Mouse (Mus musculus) stomach, postnatal 0 days (tissue): ENCODE data around the gene Trim11. TPM values are rescaled to one million over a fixed set of nuclear protein-coding genes. Genes with fewer than 3 reads are reported as not detected.

Source experiments
- ATAC-seq: fragments of 200-750 bp; cut with Nextera tagmentation; 2 replicates; pipeline ENCODE4 v1.8.0; 2017; ENCODE audit not compliant: low FRiP score, low TSS enrichment
- DNase-seq: peaks from one replicate; pipeline ENCODE4 v3.0.0-alpha.2; 2016; ENCODE audit warnings: low spot score
- H3K27ac ChIP-seq: fragments of 300-500 bp; sonication (generic); replicated peaks from 2 replicates; pipeline ENCODE4 v1.5.1; 2014; ENCODE audit warnings: mild to moderate bottlenecking, control low read depth
- H3K27me3 ChIP-seq: fragments of 300-500 bp; sonication (generic); 2 replicates; pipeline ENCODE4 v1.6.1; 2014; ENCODE audit warnings: low read length; ENCODE audit not compliant: control insufficient read depth, insufficient read depth
- H3K36me3 ChIP-seq: fragments of 300-500 bp; sonication (generic); 2 replicates; pipeline ENCODE4 v1.6.1; 2014; ENCODE audit warnings: low read length, mixed read lengths; ENCODE audit not compliant: control insufficient read depth, insufficient read depth
- H3K4me1 ChIP-seq: fragments of 300-500 bp; sonication (generic); replicated peaks from 2 replicates; pipeline ENCODE4 v1.6.1; 2014; ENCODE audit warnings: antibody characterized with exemption; ENCODE audit not compliant: control insufficient read depth, insufficient read depth
- H3K4me2 ChIP-seq: fragments of 300-500 bp; sonication (generic); replicated peaks from 2 replicates; pipeline ENCODE4 v1.6.1; 2014; ENCODE audit warnings: low read depth, mild to moderate bottlenecking, control low read depth, moderate library complexity
- H3K4me3 ChIP-seq: fragments of 300-500 bp; sonication (generic); 2 replicates; pipeline ENCODE4 v1.5.1; 2014; ENCODE audit warnings: low read depth, low read length, control low read depth
- H3K9ac ChIP-seq: fragments of 300-500 bp; sonication (generic); 2 replicates; pipeline ENCODE4 v1.6.1; 2014; ENCODE audit warnings: mild to moderate bottlenecking, low read length, control low read depth, mixed read lengths
- H3K9me3 ChIP-seq: fragments of 300-500 bp; sonication (generic); 2 replicates; pipeline ENCODE4 v1.6.1; 2016; ENCODE audit warnings: low read length; ENCODE audit not compliant: control insufficient read depth
- CTCF ChIP-seq: IDR thresholded peaks from 2 replicates; pipeline ENCODE4 v1.5.1; 2016; ENCODE audit warnings: antibody characterized with exemption, low read depth, mild to moderate bottlenecking, moderate library complexity
- EP300 ChIP-seq: optimal IDR thresholded peaks from 2 replicates; pipeline ENCODE3; 2016; ENCODE audit warnings: antibody characterized with exemption
- WGBS: fragments of 180-500 bp; shearing (Covaris S2); extraction: QIAGEN DNeasy Blood & Tissue Kit; methylation state at CpG from one replicate; pipeline ENCODE4 v1.1.7; 2014; 5-methylcytosine and 5-hydroxymethylcytosine counted together
- polyA plus RNA-seq: library from polyadenylated mRNA; unstranded; fragments of >200 nt; fragmentation: Nextera tagmentation; extraction: Ambion mirVana; gene quantifications from 2 replicates; pipeline ENCODE4 v1.2.1, GENCODE M21; 2015

Trim11 gene
- polyA plus RNA-seq, 1 experiment from 2014 or later: 11.0 TPM

DNA sequence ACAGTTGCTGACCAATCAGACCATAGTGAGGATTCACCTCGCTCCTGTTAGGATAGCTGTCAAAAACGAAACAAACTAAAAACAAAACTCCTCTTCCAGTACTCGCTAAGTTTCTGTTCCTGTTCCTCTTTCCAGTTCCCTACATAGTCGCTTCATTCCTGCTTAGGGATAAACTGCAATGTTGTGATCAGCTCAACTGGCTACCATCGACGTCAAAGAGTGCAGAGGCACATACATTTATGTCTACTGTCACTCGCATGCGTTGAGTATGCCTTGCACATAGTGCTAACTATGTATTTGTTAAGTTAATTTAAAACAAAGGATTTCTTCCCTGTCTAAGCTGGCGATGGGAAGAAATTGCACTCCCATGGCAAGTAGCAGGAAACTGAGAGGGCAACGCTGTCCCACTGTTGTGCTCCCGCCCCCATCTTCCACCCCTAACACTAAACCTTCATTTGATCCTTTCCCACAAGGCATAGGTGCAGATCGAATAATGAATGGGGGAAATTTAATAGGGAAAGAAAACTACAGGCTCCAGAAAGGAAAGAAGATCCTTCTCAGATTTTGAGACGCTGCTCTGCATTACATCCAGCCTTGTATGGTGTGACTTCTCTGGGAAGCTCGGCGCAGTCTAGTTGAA is 18.6 kb upstream of the Trim11 start:
- 30% methylated on average over 15 of the region's 15 CpGs for WGBS
- Histone ChIP-seq H3K9me3 (no peaks in the 10 kb centered on the region), H3K36me3 (no peaks in the 10 kb centered on the region), H3K27ac (no peak overlapping the region), H3K9ac (peak overlapping the region; percentile 48), H3K4me3 (peak overlapping the region; percentile 52), H3K27me3 (no peaks in the 10 kb centered on the region), H3K4me1 (no peaks in the 10 kb centered on the region; the same call in 1 of the 2 replicates), H3K4me2 (peak overlapping the region; percentile 80)
- no peak for DNase-seq
- ATAC-seq: no peak
- no peak for TF ChIP-seq CTCF
- no peak for TF ChIP-seq EP300

DNA sequence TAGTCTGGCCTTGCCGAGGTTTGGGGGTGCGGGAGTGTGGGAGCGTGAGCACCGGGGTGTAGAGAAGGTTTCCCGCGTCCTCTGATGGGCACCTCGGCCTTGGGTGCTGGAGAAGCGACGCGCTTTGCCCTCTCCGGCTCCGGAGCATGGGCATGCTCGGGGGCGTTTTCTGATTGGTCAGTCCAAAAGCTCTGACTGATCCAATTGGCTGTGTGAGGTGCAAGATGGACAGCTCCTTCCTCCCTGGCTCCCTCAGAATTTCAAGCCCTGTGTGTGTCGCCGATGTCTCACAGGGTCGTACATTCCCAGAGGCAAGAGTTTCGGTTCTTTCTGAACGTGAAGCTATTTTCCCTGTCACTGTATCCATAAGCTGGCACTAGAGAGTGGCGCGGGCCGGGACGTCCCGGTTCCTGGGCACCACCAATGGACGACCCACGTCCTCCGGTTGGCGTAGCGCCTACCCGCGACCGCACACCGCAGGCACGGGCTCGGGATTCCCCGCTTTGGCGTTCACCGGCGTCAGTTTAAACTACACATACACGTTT is 17.9 kb upstream of the Trim11 start:
- ATAC-seq: peak; percentile 80
- Histone ChIP-seq H3K4me3 (peak overlapping the region; percentile 52), H3K4me1 (no peaks in the 10 kb centered on the region; the same call in 1 of the 2 replicates), H3K9ac (peak overlapping the region; percentile 50), H3K36me3 (no peaks in the 10 kb centered on the region), H3K9me3 (no peaks in the 10 kb centered on the region), H3K27me3 (no peaks in the 10 kb centered on the region), H3K27ac (peak overlapping the region; percentile 35; the same call in 1 of the 2 replicates), H3K4me2 (peak overlapping the region; percentile 80)
- 3% methylated on average over 40 of the region's 40 CpGs for WGBS
- TF ChIP-seq EP300: no peak
- peak; percentile 56 for TF ChIP-seq CTCF
- peak; percentile 80 for DNase-seq

DNA sequence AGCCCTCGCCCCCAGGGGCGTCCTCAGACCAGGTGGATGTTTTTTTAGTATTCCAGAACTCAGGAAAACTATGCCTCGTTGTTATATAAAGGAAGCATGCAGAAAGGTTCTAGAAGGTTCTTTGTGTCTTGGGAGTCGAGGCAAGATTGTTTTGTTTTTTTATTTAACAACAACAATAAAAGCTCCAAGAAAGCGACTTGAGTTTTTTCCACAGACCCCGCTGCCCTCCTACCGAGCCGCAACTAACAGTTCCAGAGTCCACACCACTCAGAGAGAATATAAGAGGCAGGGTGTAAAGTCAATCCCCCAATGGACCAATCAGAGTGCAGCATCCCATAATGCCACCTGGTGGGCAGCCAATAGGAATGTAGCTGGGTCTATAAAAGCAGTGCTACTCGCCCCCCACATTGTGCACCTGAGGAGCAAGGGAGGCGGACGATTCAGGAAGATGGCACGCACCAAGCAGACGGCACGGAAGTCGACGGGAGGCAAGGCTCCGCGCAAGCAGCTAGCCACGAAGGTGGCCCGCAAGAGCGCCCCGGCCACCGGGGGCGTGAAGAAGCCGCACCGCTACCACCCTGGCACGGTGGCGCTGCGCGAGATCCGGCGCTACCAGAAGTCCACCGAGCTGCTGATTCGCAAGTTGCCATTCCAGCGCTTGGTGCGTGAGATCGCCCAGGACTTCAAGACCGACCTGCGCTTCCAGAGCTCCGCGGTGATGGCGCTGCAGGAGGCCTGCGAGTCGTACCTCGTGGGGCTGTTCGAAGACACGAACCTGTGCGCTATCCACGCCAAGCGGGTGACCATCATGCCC is 16.3 kb upstream of the Trim11 start:
- DNase-seq: no peak
- 61% methylated on average over 49 of the region's 50 CpGs for WGBS
- ATAC-seq: no peak
- H3K9ac ChIP-seq: no peak overlapping the region
- H3K27ac ChIP-seq: no peak overlapping the region
- H3K4me1 ChIP-seq: no peaks in the 10 kb centered on the region; the same call in 1 of the 2 replicates
- TF ChIP-seq EP300 (no peak), CTCF (no peak)
- H3K9me3 ChIP-seq: no peaks in the 10 kb centered on the region
- no peaks in the 10 kb centered on the region for H3K36me3 ChIP-seq
- H3K4me3 ChIP-seq: no peak overlapping the region
- no peaks in the 10 kb centered on the region for H3K27me3 ChIP-seq
- no peak overlapping the region for H3K4me2 ChIP-seq

DNA sequence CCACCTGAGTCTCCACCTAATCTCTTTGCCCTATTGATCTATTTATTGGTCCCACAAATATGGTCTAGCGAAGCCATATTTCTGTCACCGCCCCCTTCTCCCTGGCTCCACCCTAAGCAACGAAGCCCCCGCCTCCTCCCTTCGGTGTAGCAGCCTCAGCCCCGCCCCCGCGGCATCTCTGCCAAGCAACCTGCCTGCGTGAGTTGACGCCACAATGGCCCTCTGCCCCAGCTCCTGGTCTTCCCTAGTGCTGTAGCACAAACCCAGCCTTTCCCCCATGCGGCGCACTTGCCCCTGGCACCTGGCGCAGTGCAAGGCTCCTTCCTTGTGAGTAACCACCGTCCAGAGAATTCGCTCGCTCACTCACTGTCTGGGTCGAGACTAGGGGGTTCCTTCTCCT is 14.3 kb upstream of the Trim11 start:
- DNase-seq: peak; percentile 73
- 40% methylated on average over 13 of the region's 17 CpGs for WGBS
- H3K9ac ChIP-seq: no peak overlapping the region
- H3K4me3 ChIP-seq: no peak overlapping the region
- ATAC-seq: no peak; the same call in 1 of the 2 replicates
- no peaks in the 10 kb centered on the region; the same call in 1 of the 2 replicates for H3K4me1 ChIP-seq
- no peaks in the 10 kb centered on the region for H3K36me3 ChIP-seq
- no peaks in the 10 kb centered on the region for H3K9me3 ChIP-seq
- H3K4me2 ChIP-seq: no peak overlapping the region
- no peak overlapping the region for H3K27ac ChIP-seq
- TF ChIP-seq EP300: no peak
- TF ChIP-seq CTCF: no peak
- no peaks in the 10 kb centered on the region for H3K27me3 ChIP-seq

DNA sequence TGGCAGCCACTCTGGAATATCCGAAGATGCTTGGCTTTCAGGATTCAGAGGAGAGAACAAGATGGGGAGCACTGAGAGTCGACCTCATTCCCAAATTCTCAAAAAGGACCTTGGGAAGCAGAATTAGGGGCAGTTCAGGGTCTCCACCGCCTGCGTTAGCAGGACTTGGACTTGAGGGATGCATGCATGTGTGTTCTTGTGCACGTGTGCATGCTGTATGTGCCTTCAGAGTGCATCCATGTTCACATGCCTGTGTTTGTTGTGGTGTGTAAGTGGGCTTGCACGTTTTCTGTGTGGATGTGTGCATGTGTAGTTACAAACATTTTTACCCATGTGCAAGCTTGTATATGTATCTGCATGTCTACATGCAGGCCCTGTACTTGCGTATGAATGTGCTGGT is 13.7 kb upstream of the Trim11 start:
- Histone ChIP-seq H3K27ac (no peak overlapping the region), H3K27me3 (no peaks in the 10 kb centered on the region), H3K4me3 (no peak overlapping the region), H3K4me2 (no peak overlapping the region), H3K9ac (no peak overlapping the region), H3K36me3 (no peaks in the 10 kb centered on the region), H3K4me1 (no peaks in the 10 kb centered on the region; the same call in 1 of the 2 replicates), H3K9me3 (no peaks in the 10 kb centered on the region)
- ATAC-seq (no peak), DNase-seq (no peak)
- TF ChIP-seq EP300 (no peak), CTCF (no peak)
- WGBS: 83% methylated on average over 7 of the region's 7 CpGs
